Mouse (Mus musculus): ENCODE measurements at regions not wholly inside any gene's neighbourhood (a gene's known extent, or its start where the extent isn't known, plus 50 kb on each side); places are given as distances from the start of the nearest gene placed in this dataset.

GRCm38 (mm10) chr10:96502090-96502728 is 114.6 kb upstream of the Btg1 start:
- no peak for TF ChIP-seq GATA4 (IDR thresholded peaks at IDR 0.05; ENCODE audit: insufficient replicate concordance, low read length)

- TF ChIP-seq GATA4 (IDR thresholded peaks at IDR 0.05; ENCODE audit: insufficient replicate concordance, low read length), result no peak
These were observed 114.1 kb upstream of the Btg1 start for GRCm38 (mm10) chr10:96502736-96503135.

GRCm38 (mm10) chr10:96504340-96504739 is 112.5 kb upstream of the Btg1 start:
- no peak for TF ChIP-seq GATA4 (IDR thresholded peaks at IDR 0.05; ENCODE audit: insufficient replicate concordance, low read length)

DNA sequence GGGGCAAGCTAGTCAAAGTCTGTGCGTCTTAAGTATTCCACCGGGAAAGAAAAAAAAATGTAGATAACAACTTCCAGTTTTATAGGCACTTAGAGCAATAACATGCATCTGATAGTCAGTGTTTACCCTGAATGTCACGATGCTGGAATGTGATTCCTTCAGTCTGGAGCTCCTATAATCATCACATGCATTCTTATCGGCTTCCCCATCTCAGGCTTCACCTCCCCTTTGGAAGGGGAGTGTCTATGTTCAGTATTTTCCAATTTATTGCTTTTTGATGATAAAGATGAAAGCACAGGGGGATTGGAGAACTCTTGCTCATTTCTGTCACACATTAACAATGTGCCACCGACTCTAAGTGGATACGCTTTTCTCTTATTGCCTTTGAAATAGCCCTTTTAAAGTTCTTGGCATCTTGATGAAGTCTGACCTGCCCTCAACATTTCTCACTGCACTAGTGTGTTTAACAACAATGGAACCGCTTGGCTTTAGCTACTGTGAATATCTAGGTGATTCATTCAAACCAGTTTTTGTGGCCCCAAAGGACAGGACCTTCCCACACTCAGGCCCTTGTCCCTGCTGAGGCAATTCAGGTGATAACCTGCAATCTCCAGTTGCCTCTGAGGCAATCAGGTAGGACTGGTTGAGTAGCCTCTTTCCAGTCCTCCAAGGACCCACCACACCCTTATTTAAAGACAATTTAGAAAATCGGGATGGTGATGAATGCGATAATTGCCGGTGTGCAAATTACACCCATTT is 101.5 kb upstream of the Btg1 start:
- TF ChIP-seq GATA4 (IDR thresholded peaks at IDR 0.05; ENCODE audit: insufficient replicate concordance, low read length), result no peak

- TF ChIP-seq GATA4 (IDR thresholded peaks at IDR 0.05; ENCODE audit: insufficient replicate concordance, low read length), result no peak
These were observed 100.9 kb upstream of the Btg1 start for GRCm38 (mm10) chr10:96515923-96516258.

GRCm38 (mm10) chr10:96519411-96519810 is 97.4 kb upstream of the Btg1 start:
- no peak for TF ChIP-seq GATA4 (IDR thresholded peaks at IDR 0.05; ENCODE audit: insufficient replicate concordance, low read length)

- no peak for TF ChIP-seq GATA4 (IDR thresholded peaks at IDR 0.05; ENCODE audit: insufficient replicate concordance, low read length)
These were observed 95.6 kb upstream of the Btg1 start for GRCm38 (mm10) chr10:96520995-96521760.

- TF ChIP-seq GATA4 (IDR thresholded peaks at IDR 0.05; ENCODE audit: insufficient replicate concordance, low read length), result no peak
These were observed 92.6 kb upstream of the Btg1 start for GRCm38 (mm10) chr10:96523967-96524801.

- TF ChIP-seq GATA4 (IDR thresholded peaks at IDR 0.05; ENCODE audit: insufficient replicate concordance, low read length), result no peak
These were observed 88.9 kb upstream of the Btg1 start for GRCm38 (mm10) chr10:96527864-96528263.

DNA sequence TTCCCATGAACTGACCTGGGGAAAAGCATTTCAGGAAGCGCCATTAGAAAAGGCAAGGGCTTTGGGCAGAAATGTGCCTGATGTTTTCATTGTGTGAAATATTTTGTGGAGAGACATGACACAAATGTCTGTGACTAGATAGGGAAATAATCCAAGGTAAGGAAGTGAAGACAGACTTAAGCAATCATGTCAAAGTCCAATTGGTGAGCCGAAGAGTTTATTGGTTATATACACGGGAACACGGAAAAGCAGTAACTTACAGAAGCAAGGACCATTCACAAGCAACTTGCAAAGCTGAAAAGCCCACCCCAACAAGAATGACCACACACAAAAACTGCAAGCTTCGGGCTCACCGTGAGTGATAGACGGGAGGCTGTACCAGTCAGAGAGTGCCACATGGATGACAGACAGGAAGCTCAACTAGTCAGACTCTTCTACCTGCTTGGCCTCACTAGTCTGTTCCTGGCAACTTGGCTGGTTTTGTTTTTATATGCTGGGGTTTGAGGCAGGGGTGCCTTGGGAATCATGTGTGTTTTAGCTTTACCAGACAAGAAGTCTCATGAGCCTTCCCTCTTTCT is 82.2 kb upstream of the Btg1 start:
- TF ChIP-seq GATA4 (IDR thresholded peaks at IDR 0.05; ENCODE audit: insufficient replicate concordance, low read length), result no peak

DNA sequence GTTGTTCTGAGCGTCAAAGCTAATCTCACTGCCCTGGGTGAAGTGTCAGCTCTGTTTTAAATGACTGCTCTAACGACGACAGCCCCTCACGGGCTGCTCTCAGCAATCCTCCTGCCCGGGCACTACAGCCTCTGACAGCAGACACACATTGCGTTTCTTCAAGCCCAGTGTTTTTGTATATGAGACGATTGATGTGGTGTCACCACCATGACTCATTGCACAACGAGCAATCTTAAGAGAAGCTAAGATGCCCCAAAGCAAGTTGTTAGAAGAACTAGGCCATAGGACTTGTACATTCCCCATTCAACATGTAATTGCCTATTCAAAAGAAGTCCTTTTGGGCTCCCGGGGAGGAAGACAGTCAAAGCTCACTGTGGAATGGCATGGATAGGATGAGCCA is 81.3 kb upstream of the Btg1 start:
- TF ChIP-seq GATA4 (IDR thresholded peaks at IDR 0.05; ENCODE audit: insufficient replicate concordance, low read length), result no peak

GRCm38 (mm10) chr10:96540828-96541227 is 76.0 kb upstream of the Btg1 start:
- no peak for TF ChIP-seq GATA4 (IDR thresholded peaks at IDR 0.05; ENCODE audit: insufficient replicate concordance, low read length)

- TF ChIP-seq GATA4 (IDR thresholded peaks at IDR 0.05; ENCODE audit: insufficient replicate concordance, low read length), result no peak
These were observed 71.5 kb upstream of the Btg1 start for GRCm38 (mm10) chr10:96545312-96545711.

GRCm38 (mm10) chr10:96545761-96546388 is 70.9 kb upstream of the Btg1 start:
- no peak for TF ChIP-seq GATA4 (IDR thresholded peaks at IDR 0.05; ENCODE audit: insufficient replicate concordance, low read length)

All from liver, adult (tissue).